Mouse (Mus musculus): ENCODE results near the gene Polr3g. TPM values are rescaled to one million over a fixed set of nuclear protein-coding genes. Genes with fewer than 3 reads are reported as not detected.

The Polr3g gene
- polyA plus RNA-seq, 1 experiment from 2014 or later: 13.7 TPM

DNA sequence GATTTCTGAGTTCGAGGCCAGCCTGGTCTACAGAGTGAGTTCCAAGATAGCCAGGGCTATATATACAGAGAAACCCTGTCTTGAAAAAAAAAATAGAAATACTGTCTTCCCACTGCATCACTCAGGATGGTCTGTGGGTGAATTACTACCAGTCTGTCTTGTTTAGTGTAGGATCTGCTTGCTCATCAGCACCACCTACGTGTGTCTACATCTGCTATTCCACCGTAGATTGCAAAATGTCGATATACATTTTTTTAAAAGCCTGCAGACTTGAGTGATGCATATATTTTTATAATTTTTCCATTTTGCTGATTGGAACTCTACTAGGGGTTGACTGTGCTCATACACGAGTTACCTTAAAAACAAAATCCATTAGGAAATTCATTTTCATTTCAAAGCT lies 4.5 kb downstream of the Polr3g start:
- no peaks in the 10 kb centered on the region for H3K9me3 ChIP-seq (ENCODE audit: control insufficient read depth, low read depth, low read length)
- no peak overlapping the region for H3K4me3 ChIP-seq (ENCODE audit: low read depth, low read length)
- H3K4me1 ChIP-seq (ENCODE audit: control insufficient read depth, insufficient read depth, low read length): peaks cover 7% of the 10 kb centered on the region; the same call in 1 of the 2 replicates
- H3K9ac ChIP-seq (replicated peaks; ENCODE audit: low read depth, low read length): no peak overlapping the region
- H3K4me2 ChIP-seq (replicated peaks; ENCODE audit: low read depth, low read length): no peak overlapping the region
- no peaks in the 10 kb centered on the region for H3K36me3 ChIP-seq (ENCODE audit: control insufficient read depth, insufficient read depth, low read length)
- H3K27me3 ChIP-seq (ENCODE audit: control insufficient read depth, insufficient read depth, low read length): no peaks in the 10 kb centered on the region
- ATAC-seq (ENCODE audit: insufficient number of reproducible peaks, insufficient read depth, low FRiP score, low read depth): no peak
- H3K27ac ChIP-seq (ENCODE audit: low read length): no peak overlapping the region
- 94% methylated on average over 5 of the region's 5 CpGs for WGBS

DNA sequence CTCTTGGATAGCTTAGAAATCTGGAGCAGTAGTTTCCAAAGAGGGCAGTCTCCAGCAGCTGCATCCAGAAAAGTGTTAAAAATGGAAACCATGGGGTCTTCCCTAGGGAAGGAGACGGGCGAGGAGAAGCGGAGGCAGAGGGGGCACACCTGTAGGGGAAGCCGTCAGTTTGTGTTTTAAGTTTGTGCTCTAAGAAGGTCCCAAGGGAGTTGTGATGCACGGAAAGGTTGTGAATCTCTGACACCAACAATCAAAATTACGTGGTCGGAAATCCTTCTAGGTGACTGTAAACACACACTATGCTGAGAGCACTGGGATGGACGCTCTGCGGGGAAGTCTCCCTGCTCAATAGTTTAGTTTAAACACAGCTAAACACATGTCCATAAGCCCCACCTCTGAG lies 7.2 kb downstream of the Polr3g start:
- Histone ChIP-seq H3K9me3 (ENCODE audit: control insufficient read depth, low read depth, low read length) (no peaks in the 10 kb centered on the region), H3K27ac (ENCODE audit: low read length) (no peak overlapping the region), H3K4me2 (replicated peaks; ENCODE audit: low read depth, low read length) (no peak overlapping the region), H3K4me1 (ENCODE audit: control insufficient read depth, insufficient read depth, low read length) (no peaks in the 10 kb centered on the region), H3K27me3 (ENCODE audit: control insufficient read depth, insufficient read depth, low read length) (no peaks in the 10 kb centered on the region), H3K9ac (replicated peaks; ENCODE audit: low read depth, low read length) (no peak overlapping the region), H3K36me3 (ENCODE audit: control insufficient read depth, insufficient read depth, low read length) (no peaks in the 10 kb centered on the region), H3K4me3 (ENCODE audit: low read depth, low read length) (no peak overlapping the region)
- no peak for ATAC-seq (ENCODE audit: insufficient number of reproducible peaks, insufficient read depth, low FRiP score, low read depth)
- WGBS: 75% methylated on average over 9 of the region's 9 CpGs

DNA sequence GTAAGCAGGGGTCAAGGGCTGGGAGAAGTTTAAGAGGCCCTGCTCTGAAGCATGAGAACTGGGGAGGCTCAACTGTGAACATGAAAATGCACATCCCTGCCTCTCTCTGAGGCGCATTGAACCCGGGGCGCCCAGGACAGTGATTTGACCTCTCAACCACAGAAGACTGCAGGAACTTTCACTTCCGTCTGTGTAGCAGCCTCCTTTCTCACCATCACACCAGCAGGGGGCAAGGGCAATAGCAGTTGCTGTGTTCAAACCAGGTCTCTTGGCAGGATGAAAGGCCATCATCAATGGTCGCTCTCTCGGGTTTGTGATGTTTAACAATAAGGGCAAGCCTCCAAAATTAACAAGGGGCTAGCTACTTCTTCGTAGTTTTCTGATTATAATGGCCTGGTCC lies 7.7 kb downstream of the Polr3g start:
- Histone ChIP-seq H3K36me3 (ENCODE audit: control insufficient read depth, insufficient read depth, low read length) (no peaks in the 10 kb centered on the region), H3K4me1 (ENCODE audit: control insufficient read depth, insufficient read depth, low read length) (no peaks in the 10 kb centered on the region), H3K4me2 (replicated peaks; ENCODE audit: low read depth, low read length) (no peak overlapping the region), H3K27me3 (ENCODE audit: control insufficient read depth, insufficient read depth, low read length) (no peaks in the 10 kb centered on the region), H3K9ac (replicated peaks; ENCODE audit: low read depth, low read length) (no peak overlapping the region), H3K9me3 (ENCODE audit: control insufficient read depth, low read depth, low read length) (no peaks in the 10 kb centered on the region), H3K4me3 (ENCODE audit: low read depth, low read length) (no peak overlapping the region), H3K27ac (ENCODE audit: low read length) (no peak overlapping the region)
- ATAC-seq (ENCODE audit: insufficient number of reproducible peaks, insufficient read depth, low FRiP score, low read depth): no peak
- WGBS: 82% methylated on average over 7 of the region's 7 CpGs

DNA sequence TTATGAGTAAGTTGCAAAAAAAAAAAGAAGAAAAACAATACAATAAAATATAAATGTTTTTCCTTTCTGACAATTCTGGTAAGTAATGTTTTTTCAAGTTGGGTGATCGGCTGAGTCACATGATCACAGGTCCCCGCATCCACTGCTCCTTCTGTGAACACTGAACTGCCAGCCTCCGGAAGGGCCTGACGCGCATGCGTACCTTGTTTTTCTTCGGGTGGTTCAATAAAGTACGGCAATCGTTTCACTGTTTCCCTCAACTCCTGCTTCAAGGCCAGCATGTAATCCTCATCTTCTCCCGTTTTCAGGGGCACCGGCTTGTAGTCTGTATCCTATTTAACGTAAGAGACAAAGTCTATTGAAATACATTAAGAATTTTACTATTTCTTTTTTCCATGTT lies 16.4 kb downstream of the Polr3g start:
- Histone ChIP-seq H3K27me3 (ENCODE audit: control insufficient read depth, insufficient read depth, low read length) (no peaks in the 10 kb centered on the region), H3K4me3 (ENCODE audit: low read depth, low read length) (no peak overlapping the region), H3K9ac (replicated peaks; ENCODE audit: low read depth, low read length) (no peak overlapping the region), H3K9me3 (ENCODE audit: control insufficient read depth, low read depth, low read length) (no peaks in the 10 kb centered on the region), H3K27ac (ENCODE audit: low read length) (no peak overlapping the region), H3K4me1 (ENCODE audit: control insufficient read depth, insufficient read depth, low read length) (no peaks in the 10 kb centered on the region), H3K36me3 (ENCODE audit: control insufficient read depth, insufficient read depth, low read length) (no peaks in the 10 kb centered on the region), H3K4me2 (replicated peaks; ENCODE audit: low read depth, low read length) (no peak overlapping the region)
- WGBS: 91% methylated on average over 12 of the region's 12 CpGs
- ATAC-seq (ENCODE audit: insufficient number of reproducible peaks, insufficient read depth, low FRiP score, low read depth): no peak

DNA sequence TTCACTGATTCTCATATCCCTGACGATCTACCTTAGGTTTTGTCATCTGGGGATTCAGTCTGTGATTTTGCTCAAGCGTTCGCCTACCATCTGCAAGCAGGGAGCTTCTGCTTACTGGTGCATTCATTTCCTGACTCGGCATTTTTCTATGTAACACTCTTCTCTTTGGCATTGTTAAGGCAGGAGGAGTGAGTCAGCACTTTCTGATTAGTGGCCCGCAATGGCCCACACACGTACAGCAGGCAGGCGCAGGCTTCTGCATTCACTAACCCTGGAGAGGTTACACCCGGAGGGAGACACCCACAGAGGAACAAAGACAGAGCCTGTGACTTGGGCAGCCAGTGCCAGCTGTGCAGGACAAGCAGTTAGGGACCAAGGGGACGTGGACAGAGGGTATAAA lies 19.2 kb downstream of the Polr3g start:
- no peak for ATAC-seq (ENCODE audit: insufficient number of reproducible peaks, insufficient read depth, low FRiP score, low read depth)
- no peak overlapping the region for H3K4me2 ChIP-seq (replicated peaks; ENCODE audit: low read depth, low read length)
- no peaks in the 10 kb centered on the region; the same call in 1 of the 2 replicates for H3K36me3 ChIP-seq (ENCODE audit: control insufficient read depth, insufficient read depth, low read length)
- no peak overlapping the region for H3K27ac ChIP-seq (ENCODE audit: low read length)
- no peaks in the 10 kb centered on the region for H3K27me3 ChIP-seq (ENCODE audit: control insufficient read depth, insufficient read depth, low read length)
- 70% methylated on average over 9 of the region's 9 CpGs for WGBS
- no peak overlapping the region for H3K9ac ChIP-seq (replicated peaks; ENCODE audit: low read depth, low read length)
- H3K4me3 ChIP-seq (ENCODE audit: low read depth, low read length): no peak overlapping the region
- H3K4me1 ChIP-seq (ENCODE audit: control insufficient read depth, insufficient read depth, low read length): no peaks in the 10 kb centered on the region
- H3K9me3 ChIP-seq (ENCODE audit: control insufficient read depth, low read depth, low read length): no peaks in the 10 kb centered on the region

DNA sequence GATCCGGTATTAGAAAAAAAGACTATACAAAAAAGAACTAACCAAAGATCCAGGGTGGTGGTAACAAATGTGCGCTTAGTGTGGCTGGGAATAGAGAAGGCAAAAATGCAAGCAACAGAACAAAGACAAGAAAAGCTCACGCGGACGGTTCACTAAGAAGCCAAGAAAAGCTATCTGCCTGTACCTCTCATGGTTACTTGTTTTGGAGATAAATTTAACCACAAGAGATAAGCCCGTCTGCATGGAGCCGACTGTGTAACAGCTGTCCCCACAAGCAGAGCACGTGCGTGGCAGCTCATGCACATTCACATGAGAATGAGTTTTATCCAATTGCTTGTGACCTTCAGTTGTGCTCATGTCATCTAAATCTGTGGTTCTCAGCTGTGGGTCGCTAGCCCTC lies 20.3 kb downstream of the Polr3g start:
- Histone ChIP-seq H3K9me3 (ENCODE audit: control insufficient read depth, low read depth, low read length) (no peaks in the 10 kb centered on the region), H3K4me1 (ENCODE audit: control insufficient read depth, insufficient read depth, low read length) (no peaks in the 10 kb centered on the region), H3K4me3 (ENCODE audit: low read depth, low read length) (no peak overlapping the region), H3K27me3 (ENCODE audit: control insufficient read depth, insufficient read depth, low read length) (no peaks in the 10 kb centered on the region), H3K36me3 (ENCODE audit: control insufficient read depth, insufficient read depth, low read length) (no peaks in the 10 kb centered on the region; the same call in 1 of the 2 replicates), H3K9ac (replicated peaks; ENCODE audit: low read depth, low read length) (no peak overlapping the region), H3K27ac (ENCODE audit: low read length) (no peak overlapping the region), H3K4me2 (replicated peaks; ENCODE audit: low read depth, low read length) (no peak overlapping the region)
- ATAC-seq (ENCODE audit: insufficient number of reproducible peaks, insufficient read depth, low FRiP score, low read depth): no peak
- 69% methylated on average over 10 of the region's 10 CpGs for WGBS

DNA sequence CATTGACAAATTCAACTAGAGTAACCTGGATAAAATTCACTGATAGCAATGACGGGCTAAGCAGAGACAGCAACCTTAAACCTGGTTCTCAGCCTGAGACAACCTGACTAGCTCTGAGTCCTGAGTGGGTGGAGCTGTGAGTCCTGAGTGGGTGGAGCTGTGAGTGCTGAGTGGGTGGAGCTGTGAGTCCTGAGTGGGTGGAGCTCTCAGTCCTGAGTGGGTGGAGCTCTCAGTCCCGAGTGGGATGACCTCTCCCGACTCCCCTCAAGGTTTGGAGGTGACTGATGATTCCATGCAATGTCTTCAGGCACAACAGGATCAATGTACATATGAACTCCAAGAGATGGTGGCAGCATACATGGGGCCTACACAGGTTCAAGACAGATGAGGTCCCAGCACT lies 21.2 kb downstream of the Polr3g start:
- ATAC-seq (ENCODE audit: insufficient number of reproducible peaks, insufficient read depth, low FRiP score, low read depth): no peak
- no peaks in the 10 kb centered on the region for H3K4me1 ChIP-seq (ENCODE audit: control insufficient read depth, insufficient read depth, low read length)

DNA sequence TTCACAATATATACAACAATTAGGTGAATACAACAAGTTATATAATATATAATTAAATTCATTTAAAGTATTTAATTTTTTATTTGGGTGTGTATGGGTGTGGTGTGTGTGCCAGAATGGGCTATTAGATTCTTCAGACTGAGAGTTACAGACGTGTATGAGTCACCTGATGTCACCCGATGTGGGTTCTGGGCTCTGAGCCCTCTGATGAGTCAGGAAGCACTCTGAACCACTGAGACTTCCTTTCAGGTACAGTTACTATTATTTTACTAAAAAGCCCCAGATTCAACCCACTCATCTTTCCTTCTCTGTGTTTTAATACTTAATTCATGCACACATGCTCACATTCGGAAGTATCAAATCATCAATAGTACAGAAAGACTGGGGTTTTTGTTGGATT lies 25.9 kb downstream of the Polr3g start:
- Histone ChIP-seq H3K4me3 (ENCODE audit: low read depth, low read length) (no peak overlapping the region), H3K4me1 (ENCODE audit: control insufficient read depth, insufficient read depth, low read length) (no peaks in the 10 kb centered on the region), H3K27ac (ENCODE audit: low read length) (no peak overlapping the region), H3K9me3 (ENCODE audit: control insufficient read depth, low read depth, low read length) (no peaks in the 10 kb centered on the region), H3K9ac (replicated peaks; ENCODE audit: low read depth, low read length) (no peak overlapping the region), H3K36me3 (ENCODE audit: control insufficient read depth, insufficient read depth, low read length) (no peaks in the 10 kb centered on the region; the same call in 1 of the 2 replicates), H3K27me3 (ENCODE audit: control insufficient read depth, insufficient read depth, low read length) (no peaks in the 10 kb centered on the region), H3K4me2 (replicated peaks; ENCODE audit: low read depth, low read length) (no peak overlapping the region)
- no peak for ATAC-seq (ENCODE audit: insufficient number of reproducible peaks, insufficient read depth, low FRiP score, low read depth)
- 94% methylated on average over 3 of the region's 3 CpGs for WGBS

More for the DNA sequence above, 21.2 kb downstream of the Polr3g start:
- WGBS: 86% methylated on average over 3 of the region's 3 CpGs
- Histone ChIP-seq H3K27me3 (ENCODE audit: control insufficient read depth, insufficient read depth, low read length) (no peaks in the 10 kb centered on the region), H3K9ac (replicated peaks; ENCODE audit: low read depth, low read length) (no peak overlapping the region), H3K4me3 (ENCODE audit: low read depth, low read length) (no peak overlapping the region), H3K4me2 (replicated peaks; ENCODE audit: low read depth, low read length) (no peak overlapping the region), H3K27ac (ENCODE audit: low read length) (no peak overlapping the region), H3K36me3 (ENCODE audit: control insufficient read depth, insufficient read depth, low read length) (no peaks in the 10 kb centered on the region; the same call in 1 of the 2 replicates), H3K9me3 (ENCODE audit: control insufficient read depth, low read depth, low read length) (no peaks in the 10 kb centered on the region)

DNA sequence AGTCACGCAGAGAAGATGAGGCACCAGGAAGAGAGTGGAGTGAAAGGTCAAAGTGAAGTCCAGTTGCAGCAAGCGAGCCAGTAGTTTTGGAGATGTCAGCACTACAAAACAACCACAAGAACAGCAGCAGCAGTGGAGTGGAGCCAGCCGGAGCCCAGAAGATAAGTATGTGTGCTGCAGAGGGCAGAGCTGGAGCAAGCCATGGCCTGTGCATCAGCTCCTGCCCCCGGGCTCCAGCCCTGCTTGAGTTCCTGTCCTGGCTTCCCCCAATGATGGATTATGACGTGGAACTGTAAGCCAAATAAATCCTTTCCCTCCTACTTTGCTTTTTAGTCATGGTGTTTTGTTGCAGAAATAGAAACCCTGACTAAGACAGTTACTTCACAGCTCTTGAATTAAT lies 26.6 kb downstream of the Polr3g start:
- H3K36me3 ChIP-seq (ENCODE audit: control insufficient read depth, insufficient read depth, low read length): no peaks in the 10 kb centered on the region; the same call in 1 of the 2 replicates
- H3K27me3 ChIP-seq (ENCODE audit: control insufficient read depth, insufficient read depth, low read length): no peaks in the 10 kb centered on the region
- H3K9ac ChIP-seq (replicated peaks; ENCODE audit: low read depth, low read length): no peak overlapping the region
- H3K27ac ChIP-seq (ENCODE audit: low read length): no peak overlapping the region
- ATAC-seq (ENCODE audit: insufficient number of reproducible peaks, insufficient read depth, low FRiP score, low read depth): no peak
- H3K4me1 ChIP-seq (ENCODE audit: control insufficient read depth, insufficient read depth, low read length): no peaks in the 10 kb centered on the region
- WGBS: 69% methylated on average over 5 of the region's 5 CpGs
- no peak overlapping the region for H3K4me3 ChIP-seq (ENCODE audit: low read depth, low read length)
- H3K4me2 ChIP-seq (replicated peaks; ENCODE audit: low read depth, low read length): no peak overlapping the region
- no peaks in the 10 kb centered on the region for H3K9me3 ChIP-seq (ENCODE audit: control insufficient read depth, low read depth, low read length)
